Mouse (Mus musculus) MEL (cell line): Measurements from ENCODE around the gene Yeats2. TPM values are rescaled to one million over a fixed set of nuclear protein-coding genes. Genes with fewer than 3 reads are reported as not detected.
A peak's percentile ranks its signal among the peaks of the same experiment; 100 is the strongest.

Source experiments
- DNase-seq: peaks from one replicate; pipeline ENCODE4 v3.0.0; 2011; ENCODE audit warnings: low read depth, low spot score
- H3K27ac ChIP-seq: 2 replicates; pipeline ENCODE4 v1.5.1; 2012; ENCODE audit warnings: low read depth, mild to moderate bottlenecking, control low read depth, low read length, moderate library complexity; ENCODE audit not compliant: control insufficient read depth
- H3K27me3 ChIP-seq, 2 experiments: fragments of 150-350 bp in 1 of 2; sonication (generic) in 1 of 2; 2 replicates each; pipeline ENCODE4 v1.6.1; 2012; ENCODE audit warnings: low read length in 2 of 2, mild to moderate bottlenecking in 2 of 2, improper control_type of control experiment in 1 of 2, moderate library complexity in 1 of 2; ENCODE audit not compliant: insufficient read depth in 2 of 2, control insufficient read depth in 1 of 2
- H3K36me3 ChIP-seq, 2 experiments: 2 replicates each; pipeline ENCODE4 v1.6.1; 2012 to 2014; ENCODE audit warnings: low read length in 2 of 2, improper control_type of control experiment in 1 of 2, inconsistent platforms in 1 of 2, mild to moderate bottlenecking in 1 of 2; ENCODE audit not compliant: insufficient read depth in 2 of 2, control insufficient read depth in 1 of 2
- H3K4me1 ChIP-seq, 2 experiments: fragments of 150-350 bp in 1 of 2; sonication (generic) in 1 of 2; 2 replicates each; pipeline ENCODE4 v1.6.1; 2012; ENCODE audit warnings: low read length in 2 of 2, improper control_type of control experiment in 1 of 2, mild to moderate bottlenecking in 1 of 2; ENCODE audit not compliant: insufficient read depth in 2 of 2, control insufficient read depth in 1 of 2
- H3K4me3 ChIP-seq, 2 experiments: fragments of 150-350 bp in 1 of 2; sonication (generic) in 1 of 2; 2 replicates each; pipeline ENCODE4 v1.5.1; 2012; ENCODE audit warnings: low read depth in 2 of 2, low read length in 2 of 2, mild to moderate bottlenecking in 2 of 2, moderate library complexity in 2 of 2, control low read depth in 1 of 2, improper control_type of control experiment in 1 of 2; ENCODE audit not compliant: control insufficient read depth in 1 of 2, insufficient read depth in 1 of 2
- H3K79me2 ChIP-seq: 2 replicates; pipeline ENCODE4 v1.6.1; 2012; ENCODE audit warnings: mild to moderate bottlenecking, low read length, moderate library complexity; ENCODE audit not compliant: control insufficient read depth, poor library complexity, insufficient read depth
- H3K9ac ChIP-seq: 2 replicates; pipeline ENCODE4 v1.6.1; 2012; ENCODE audit warnings: low read depth, mild to moderate bottlenecking, control low read depth, low read length, moderate library complexity; ENCODE audit not compliant: control insufficient read depth, poor library complexity, severe bottlenecking
- H3K9me3 ChIP-seq: fragments of 150-350 bp; sonication (generic); replicated peaks from 2 replicates; pipeline ENCODE4 v1.6.1; 2012; ENCODE audit warnings: mild to moderate bottlenecking, low read length, improper control_type of control experiment, moderate library complexity; ENCODE audit not compliant: insufficient read depth
- CHD1 ChIP-seq: IDR thresholded peaks from 2 replicates; pipeline ENCODE4 v1.6.1; 2012; ENCODE audit warnings: low read depth, mild to moderate bottlenecking, inconsistent platforms, low read length, improper control_type of control experiment
- CHD2 ChIP-seq: IDR thresholded peaks from 2 replicates; pipeline ENCODE4 v1.6.1; 2011; ENCODE audit warnings: low read length, improper control_type of control experiment
- CTCF ChIP-seq, 3 experiments: IDR thresholded peaks in 2 of 3; conservative IDR thresholded peaks in 1 of 3; 2 replicates each; pipeline ENCODE4 v1.5.1; 2011 to 2012; ENCODE audit warnings: low read length in 3 of 3, low read depth in 2 of 3, mild to moderate bottlenecking in 2 of 3, improper control_type of control experiment in 1 of 3, inconsistent platforms in 1 of 3, mixed read lengths in 1 of 3, moderate library complexity in 1 of 3; ENCODE audit not compliant: control insufficient read depth in 1 of 3, insufficient read depth in 1 of 3, poor library complexity in 1 of 3, severe bottlenecking in 1 of 3
- E2F4 ChIP-seq: IDR thresholded peaks from 2 replicates; pipeline ENCODE4 v1.6.1; 2011; ENCODE audit warnings: low read depth, low read length, improper control_type of control experiment, borderline replicate concordance
- ELF1 ChIP-seq: IDR thresholded peaks from 2 replicates; pipeline ENCODE4 v1.6.1; 2014; ENCODE audit warnings: low read depth, mild to moderate bottlenecking, inconsistent platforms, low read length, improper control_type of control experiment, moderate library complexity
- EP300 ChIP-seq, 2 experiments: IDR thresholded peaks; 2 replicates each; pipeline ENCODE4 v1.6.1; 2011; ENCODE audit warnings: improper control_type of control experiment in 2 of 2, low read length in 2 of 2, low read depth in 1 of 2, mild to moderate bottlenecking in 1 of 2
- GABPA ChIP-seq: IDR thresholded peaks from 2 replicates; pipeline ENCODE4 v1.6.1; 2012; ENCODE audit warnings: low read depth, mild to moderate bottlenecking, inconsistent platforms, low read length, improper control_type of control experiment, moderate library complexity
- GATA1 ChIP-seq: IDR thresholded peaks from 2 replicates; pipeline ENCODE4 v1.6.1; 2011; ENCODE audit warnings: low read depth, low read length, improper control_type of control experiment
- HCFC1 ChIP-seq: IDR thresholded peaks from 2 replicates; pipeline ENCODE4 v1.6.1; 2012; ENCODE audit warnings: low read depth, mild to moderate bottlenecking, inconsistent platforms, low read length, improper control_type of control experiment, moderate library complexity
- JUND ChIP-seq: IDR thresholded peaks from 2 replicates; pipeline ENCODE4 v1.6.1; 2011; ENCODE audit warnings: low read depth, mild to moderate bottlenecking, improper control_type of control experiment, low read length
- KAT2A ChIP-seq: conservative IDR thresholded peaks from 2 replicates; pipeline ENCODE4 v1.6.1; 2012; ENCODE audit warnings: low read depth, low read length, improper control_type of control experiment, inconsistent platforms
- MEF2A ChIP-seq: IDR thresholded peaks from 2 replicates; pipeline ENCODE4 v1.6.1; 2014; ENCODE audit warnings: low read depth, mild to moderate bottlenecking, inconsistent platforms, low read length, improper control_type of control experiment; ENCODE audit not compliant: poor library complexity, insufficient replicate concordance, severe bottlenecking; ENCODE audit errors: extremely low read depth
- MXI1 ChIP-seq: IDR thresholded peaks from 2 replicates; pipeline ENCODE4 v1.6.1; 2011; ENCODE audit warnings: mild to moderate bottlenecking, low read depth, low read length, improper control_type of control experiment
- MYB ChIP-seq: IDR thresholded peaks from 2 replicates; pipeline ENCODE4 v1.6.1; 2011; ENCODE audit warnings: mild to moderate bottlenecking, low read depth, low read length, improper control_type of control experiment
- POLR2A ChIP-seq, 2 experiments: IDR thresholded peaks; 2 replicates each; pipeline ENCODE4 v1.6.1; 2011 to 2012; ENCODE audit warnings: low read length in 2 of 2, mild to moderate bottlenecking in 2 of 2, control low read depth in 1 of 2, improper control_type of control experiment in 1 of 2, low read depth in 1 of 2, moderate library complexity in 1 of 2; ENCODE audit not compliant: control insufficient read depth in 1 of 2, insufficient read depth in 1 of 2, poor library complexity in 1 of 2
- POLR2AphosphoS2 ChIP-seq: IDR thresholded peaks from 2 replicates; pipeline ENCODE4 v1.6.1; 2011; ENCODE audit warnings: low read length, improper control_type of control experiment
- POLR2AphosphoS5 ChIP-seq: IDR thresholded peaks from 2 replicates; pipeline ENCODE4 v1.6.1; 2012; ENCODE audit warnings: low read depth, borderline replicate concordance, mild to moderate bottlenecking, inconsistent platforms, low read length, moderate library complexity, mixed read lengths
- RCOR1 ChIP-seq: IDR thresholded peaks from 2 replicates; pipeline ENCODE4 v1.6.1; 2012; ENCODE audit warnings: low read depth, mild to moderate bottlenecking, inconsistent platforms, low read length, improper control_type of control experiment
- TAL1 ChIP-seq: IDR thresholded peaks from 2 replicates; pipeline ENCODE4 v1.6.1; 2012; ENCODE audit warnings: mild to moderate bottlenecking, inconsistent platforms, low read length, moderate library complexity, mixed read lengths
- TBP ChIP-seq: IDR thresholded peaks from 2 replicates; pipeline ENCODE4 v1.8.0; 2011; ENCODE audit warnings: low read depth, low read length, improper control_type of control experiment
- TCF12 ChIP-seq: IDR thresholded peaks from 2 replicates; pipeline ENCODE4 v1.6.1; 2014; ENCODE audit warnings: low read depth, mild to moderate bottlenecking, inconsistent platforms, low read length, improper control_type of control experiment, moderate library complexity
- USF2 ChIP-seq, 2 experiments: IDR thresholded peaks; 2 replicates each; pipeline ENCODE4 v1.6.1; 2011 to 2012; ENCODE audit warnings: improper control_type of control experiment in 2 of 2, low read length in 2 of 2, borderline replicate concordance in 1 of 2, inconsistent platforms in 1 of 2, low read depth in 1 of 2, mild to moderate bottlenecking in 1 of 2; ENCODE audit not compliant: insufficient read depth in 1 of 2
- ZC3H11A ChIP-seq: IDR thresholded peaks from 2 replicates; pipeline ENCODE4 v1.6.1; 2012; ENCODE audit warnings: low read depth, mild to moderate bottlenecking, inconsistent platforms, low read length, improper control_type of control experiment
- ZMIZ1 ChIP-seq: IDR thresholded peaks from 2 replicates; pipeline ENCODE4 v1.6.1; 2012; ENCODE audit warnings: low read depth, mild to moderate bottlenecking, inconsistent platforms, low read length, improper control_type of control experiment, moderate library complexity
- ZNF384 ChIP-seq: IDR thresholded peaks from 2 replicates; pipeline ENCODE4 v1.6.1; 2012; ENCODE audit warnings: low read depth, mild to moderate bottlenecking, inconsistent platforms, low read length, improper control_type of control experiment
- polyA plus RNA-seq, 2 experiments: library from polyadenylated mRNA; stranded (reverse) in 1 of 2; unstranded in 1 of 2; fragments of >175 nt in 1 of 2; fragments of >200 nt in 1 of 2; gene quantifications; 2 replicates each; pipeline versions ENCODE4 v1.2.1 to v1.2.4; 2012; ENCODE audit warnings: low replicate concordance in 2 of 2, low read depth in 1 of 2; ENCODE audit not compliant: insufficient read length in 2 of 2, insufficient read depth in 1 of 2, missing spikeins in 1 of 2
- total RNA-seq: library from RNA; depleted of rRNA; stranded (reverse); fragments of 300-350 nt; gene quantifications from 2 replicates; pipeline ENCODE4 v1.2.3, GENCODE M21; 2012

The Yeats2 gene
- total and polyA plus RNA-seq, 3 experiments, result 12.7 to 23.2 TPM; not detected in 1

DNA sequence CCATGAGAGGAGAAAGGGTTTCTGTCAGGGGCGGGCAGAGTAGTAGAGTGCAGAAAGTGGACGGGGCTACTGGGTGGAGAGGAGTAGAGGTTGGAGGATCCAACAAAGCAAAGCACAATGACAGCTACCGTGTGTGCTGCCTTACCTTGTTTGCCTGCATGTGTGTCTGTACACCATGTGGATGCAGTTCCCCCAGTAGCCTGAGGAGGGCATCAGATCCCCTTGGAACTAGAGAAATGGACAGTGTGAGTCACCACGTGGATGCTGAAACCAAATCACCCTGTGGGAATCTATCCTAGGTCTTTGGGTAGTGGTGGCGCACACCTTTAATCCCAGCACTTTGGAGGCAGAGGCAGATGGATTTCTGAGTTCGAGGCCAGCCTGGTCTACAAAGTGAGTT is 31.9 kb upstream of the Yeats2 start:
- H3K9ac ChIP-seq, result no peak overlapping the region
- H3K9me3 ChIP-seq, result no peaks in the 10 kb centered on the region
- no peak overlapping the region for H3K27ac ChIP-seq
- DNase-seq, result peak; percentile 13
- H3K79me2 ChIP-seq, result no peaks in the 10 kb centered on the region
- H3K27me3 ChIP-seq, result no peaks in the 10 kb centered on the region
- no peak overlapping the region for H3K4me3 ChIP-seq
- H3K36me3 ChIP-seq, result no peaks in the 10 kb centered on the region
- TF ChIP-seq ZMIZ1 (no peak), GATA1 (no peak), ZNF384 (no peak), CTCF (IDR thresholded peaks at IDR 0.05 in 2 of 3, conservative IDR thresholded peaks at IDR 0.05 in 1 of 3; ENCODE audit: control insufficient read depth in 1 of 3, insufficient read depth in 1 of 3, low read depth in 2 of 3, low read length in 3 of 3, poor library complexity in 1 of 3, severe bottlenecking in 1 of 3) (peak in 2 of 3 experiments; percentile 10 to 24; a peak in 1 of 6 replicates), GABPA (no peak), TCF12 (no peak)
- H3K4me1 ChIP-seq, result no peaks in the 10 kb centered on the region

DNA sequence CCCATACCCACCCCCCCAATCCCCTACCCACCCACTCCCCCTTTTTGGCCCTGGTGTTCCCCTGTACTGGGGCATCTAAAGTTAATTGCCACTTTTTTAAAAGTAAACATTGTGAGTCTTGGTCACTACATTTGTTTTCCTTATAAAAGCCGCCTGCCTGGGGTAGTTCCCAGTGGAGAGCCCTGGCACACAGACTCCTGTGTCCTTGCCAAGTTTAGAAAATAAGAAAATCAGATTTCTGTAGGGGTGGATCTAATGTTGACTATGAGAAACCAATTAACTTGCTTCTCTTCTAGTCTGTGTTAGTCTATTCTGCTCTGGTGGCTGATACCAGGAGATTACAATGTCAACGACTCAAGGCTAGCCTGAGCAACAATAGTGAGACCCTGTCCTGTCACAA is 28.2 kb upstream of the Yeats2 start:
- Histone ChIP-seq H3K4me1 (no peaks in the 10 kb centered on the region), H3K9me3 (no peaks in the 10 kb centered on the region), H3K9ac (no peak overlapping the region), H3K4me3 (no peak overlapping the region), H3K27me3 (no peaks in the 10 kb centered on the region), H3K27ac (no peak overlapping the region), H3K79me2 (no peaks in the 10 kb centered on the region), H3K36me3 (no peaks in the 10 kb centered on the region)
- no peak for DNase-seq
- TF ChIP-seq E2F4 (no peak), POLR2AphosphoS5 (no peak), POLR2A (IDR thresholded peaks at IDR 0.05; ENCODE audit: control insufficient read depth in 1 of 2, insufficient read depth in 1 of 2, low read depth in 1 of 2, low read length in 2 of 2, poor library complexity in 1 of 2) (no peak), TAL1 (no peak), HCFC1 (no peak), CTCF (IDR thresholded peaks at IDR 0.05 in 2 of 3, conservative IDR thresholded peaks at IDR 0.05 in 1 of 3; ENCODE audit: control insufficient read depth in 1 of 3, insufficient read depth in 1 of 3, low read depth in 2 of 3, low read length in 3 of 3, poor library complexity in 1 of 3, severe bottlenecking in 1 of 3) (no peak), MXI1 (no peak), MYB (no peak)

DNA sequence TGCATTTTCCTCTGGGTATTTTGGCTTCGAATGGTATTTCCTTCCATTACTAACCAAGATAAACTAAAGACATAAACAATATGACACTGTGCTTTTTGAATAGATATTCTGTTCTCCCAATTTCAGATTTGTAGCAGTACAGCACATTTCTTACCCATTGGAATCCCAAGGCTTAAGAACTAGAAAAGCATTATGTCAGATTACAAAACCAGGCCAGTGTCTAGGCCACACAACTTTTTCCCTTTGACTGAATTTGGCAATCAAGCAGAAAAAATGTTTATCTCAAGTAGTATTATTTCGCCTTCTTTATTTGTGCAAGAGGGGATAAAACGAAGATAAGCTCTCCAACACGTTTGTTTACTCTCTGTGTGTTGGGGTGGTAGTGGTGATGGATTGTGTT is 24.8 kb upstream of the Yeats2 start:
- Histone ChIP-seq H3K4me1 (no peaks in the 10 kb centered on the region), H3K27me3 (no peaks in the 10 kb centered on the region), H3K27ac (no peak overlapping the region), H3K4me3 (no peak overlapping the region), H3K9ac (no peak overlapping the region), H3K79me2 (no peaks in the 10 kb centered on the region), H3K36me3 (no peaks in the 10 kb centered on the region), H3K9me3 (no peaks in the 10 kb centered on the region)
- DNase-seq, result no peak
- TF ChIP-seq ZC3H11A (no peak), EP300 (IDR thresholded peaks at IDR 0.05; ENCODE audit: low read depth in 1 of 2, low read length in 2 of 2) (no peak), POLR2AphosphoS2 (no peak), HCFC1 (no peak), RCOR1 (no peak), TBP (no peak), USF2 (IDR thresholded peaks at IDR 0.05; ENCODE audit: borderline replicate concordance in 1 of 2, insufficient read depth in 1 of 2, low read depth in 1 of 2, low read length in 2 of 2) (no peak), TCF12 (no peak), GABPA (no peak), ELF1 (no peak), POLR2AphosphoS5 (no peak), JUND (no peak), MEF2A (no peak), ZMIZ1 (no peak), CHD1 (no peak), CHD2 (no peak), POLR2A (IDR thresholded peaks at IDR 0.05; ENCODE audit: control insufficient read depth in 1 of 2, insufficient read depth in 1 of 2, low read depth in 1 of 2, low read length in 2 of 2, poor library complexity in 1 of 2) (no peak), KAT2A (no peak)
